In the genomic region with DNA sequence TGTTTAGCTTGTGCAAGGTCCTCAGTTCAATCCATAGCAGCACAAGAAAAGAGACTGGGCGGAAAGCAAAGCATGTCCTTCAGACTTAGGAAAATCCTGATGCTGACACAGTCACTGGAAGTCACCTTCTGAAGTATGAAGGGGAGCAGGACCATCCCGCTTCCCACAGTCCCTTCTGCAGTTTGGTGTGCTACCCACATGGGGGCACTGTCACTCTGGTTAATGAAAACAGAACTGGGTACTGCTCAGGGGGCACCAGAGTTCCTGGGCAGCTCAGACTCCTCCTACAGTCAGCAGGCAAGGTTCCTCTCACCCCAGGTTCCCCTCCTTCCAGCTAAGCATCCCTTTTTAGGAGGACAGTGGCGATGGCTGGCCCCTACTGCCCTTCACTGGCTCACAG, we compare ENCODE assay signal across 10 mouse cellular contexts. TPM values are rescaled to one million over a fixed set of nuclear protein-coding genes. Genes with fewer than 3 reads are reported as not detected.
DNase-seq lines count a peak whose midpoint lies in the region; ATAC-seq and TF ChIP-seq lines count a peak whose summit lies in the region.
"Had no signal": no experiment of that assay in that cellular context is flagged by ENCODE, and none has a peak within 500 bp of the region (broad histone marks: within the 10 kb centered on the region; RNA-seq: fewer than 3 reads in every experiment).

No protein-coding gene starts in this region.

- ATAC-seq in monocyte, adult 5-6 weeks (replicated peaks; ENCODE audit: insufficient number of reproducible peaks, low FRiP score, low TSS enrichment, poor library complexity, severe bottlenecking) = no peak

- no peak for TF ChIP-seq POLR2A in ES-Bruce4 (IDR thresholded peaks at IDR 0.05; ENCODE audit: insufficient read depth, low read length)

- no peaks in the 10 kb centered on the region for H3K9me3 ChIP-seq in ES-Bruce4 (replicated peaks; ENCODE audit: control insufficient read depth, insufficient read depth, low read length, poor library complexity, severe bottlenecking)
- H3K9me3 ChIP-seq: liver, embryonic 15.5 days had no signal

- peaks cover 14% of the 10 kb centered on the region for H3K4me1 ChIP-seq in ES-Bruce4 (ENCODE audit: control insufficient read depth, insufficient read depth, low read length)
- H3K4me1 ChIP-seq: liver, embryonic 15.5 days had no signal

- peak; percentile 57 for DNase-seq in adrenal gland, postnatal 14 days
- DNase-seq in adrenal gland, postnatal 4 days (ENCODE audit: low spot score in 2 of 2) = no peak
- peak; percentile 50 for DNase-seq in layer of hippocampus, adult 11-12 months (ENCODE audit: low spot score)
- no peak for DNase-seq in layer of hippocampus, adult 9-11 months
- DNase-seq in embryo, embryonic 11.5 days (ENCODE audit: low read depth, low spot score) = peak; percentile 30
- DNase-seq in lung, postnatal 36 days = peak; percentile 34

- peak; percentile 82 for TF ChIP-seq CTCF in ES-Bruce4 (IDR thresholded peaks at IDR 0.05; ENCODE audit: low read depth, low read length)

- H3K36me3 ChIP-seq in ES-Bruce4 (ENCODE audit: control insufficient read depth, insufficient read depth, low read length, poor library complexity, severe bottlenecking) = no peaks in the 10 kb centered on the region
- H3K36me3 ChIP-seq: liver, embryonic 15.5 days had no signal

- H3K27ac ChIP-seq in ES-Bruce4 (ENCODE audit: insufficient read depth, low read length) = no peak overlapping the region
- H3K27ac ChIP-seq: liver, embryonic 15.5 days had no signal

- no peak overlapping the region for H3K4me3 ChIP-seq in ES-Bruce4 (ENCODE audit: low read depth, low read length)
- H3K4me3 ChIP-seq: liver, embryonic 15.5 days had no signal

- TF ChIP-seq EP300 in ES-Bruce4 (IDR thresholded peaks at IDR 0.05; ENCODE audit: insufficient read depth, low read depth, low read length) = no peak

- H3K9ac ChIP-seq in ES-Bruce4 (ENCODE audit: low read depth, poor library complexity, severe bottlenecking) = no peak overlapping the region
- H3K9ac ChIP-seq: liver, embryonic 15.5 days had no signal

- H3K27me3 ChIP-seq in ES-Bruce4 (ENCODE audit: control insufficient read depth, insufficient read depth, low read length, poor library complexity, severe bottlenecking) = no peaks in the 10 kb centered on the region
- H3K27me3 ChIP-seq: liver, embryonic 15.5 days had no signal

RNA-seq across cellular contexts. Expression of a gene that starts 30.9 kb away (rescaled TPM):
- 0.19 and 0.33 TPM in 2 replicates for total RNA-seq in adrenal gland, postnatal 14 days (2021)
- under 1 TPM; 0.11 to 0.25 TPM for total RNA-seq in adrenal gland, postnatal 4 days (2021)
- polyA plus RNA-seq in ES-Bruce4 (2011; ENCODE audit: insufficient read depth, insufficient read length, low read depth, missing spikeins) = 3.3 and 3.9 TPM in 2 replicates
- not detected in 3 replicates for total RNA-seq in monocyte, adult 5-6 weeks (2017)
- polyA plus RNA-seq: liver, embryonic 15.5 days; stomach, embryonic 16.5 days had no signal

RNA-seq across cellular contexts. Expression of a gene that starts 35.2 kb away (rescaled TPM):
- total RNA-seq in adrenal gland, postnatal 14 days (2021) = 12.5 and 15.7 TPM in 2 replicates
- 10 to 100 TPM; 22.2 to 24.6 TPM for total RNA-seq in adrenal gland, postnatal 4 days (2021)
- 6.9 and 7.9 TPM in 2 replicates for polyA plus RNA-seq in ES-Bruce4 (2011; ENCODE audit: insufficient read depth, insufficient read length, low read depth, missing spikeins)
- total RNA-seq in monocyte, adult 5-6 weeks (2017) = 6.7 to 13.7 TPM (median 6.9 TPM) in 3 replicates

RNA-seq across cellular contexts. Expression of a gene that starts 51.9 kb away (rescaled TPM):
- 8.1 and 8.7 TPM in 2 replicates for total RNA-seq in adrenal gland, postnatal 14 days (2021)
- total RNA-seq in adrenal gland, postnatal 4 days (2021) = 1 to 10 TPM; 2.6 to 4.4 TPM
- 78.0 and 79.3 TPM in 2 replicates for polyA plus RNA-seq in ES-Bruce4 (2011; ENCODE audit: insufficient read depth, insufficient read length, low read depth, missing spikeins)
- total RNA-seq in monocyte, adult 5-6 weeks (2017) = not detected in 3 replicates

Comparison
In these comparisons a context has a peak if more than half of its experiments do, and no peak if none do; other contexts are left out.
1. DNase-seq: peak in adrenal gland, postnatal 14 days (single experiment), layer of hippocampus, adult 11-12 months (single experiment), embryo, embryonic 11.5 days (single experiment) and lung, postnatal 36 days (single experiment); none in adrenal gland, postnatal 4 days (0 of 2) and layer of hippocampus, adult 9-11 months (single experiment).